Mouse (Mus musculus) MEL (cell line): Measurements from ENCODE around the gene Adamtsl3. TPM values are rescaled to one million over a fixed set of nuclear protein-coding genes. Genes with fewer than 3 reads are reported as not detected.

Experiments used
- DNase-seq: peaks from one replicate; pipeline ENCODE4 v3.0.0; 2011; ENCODE audit warnings: low read depth, low spot score
- H3K27ac ChIP-seq: 2 replicates; pipeline ENCODE4 v1.5.1; 2012; ENCODE audit warnings: low read depth, mild to moderate bottlenecking, control low read depth, low read length, moderate library complexity; ENCODE audit not compliant: control insufficient read depth
- H3K27me3 ChIP-seq, 2 experiments: fragments of 150-350 bp in 1 of 2; sonication (generic) in 1 of 2; 2 replicates each; pipeline ENCODE4 v1.6.1; 2012; ENCODE audit warnings: low read length in 2 of 2, mild to moderate bottlenecking in 2 of 2, improper control_type of control experiment in 1 of 2, moderate library complexity in 1 of 2; ENCODE audit not compliant: insufficient read depth in 2 of 2, control insufficient read depth in 1 of 2
- H3K36me3 ChIP-seq, 2 experiments: 2 replicates each; pipeline ENCODE4 v1.6.1; 2012 to 2014; ENCODE audit warnings: low read length in 2 of 2, improper control_type of control experiment in 1 of 2, inconsistent platforms in 1 of 2, mild to moderate bottlenecking in 1 of 2; ENCODE audit not compliant: insufficient read depth in 2 of 2, control insufficient read depth in 1 of 2
- H3K4me1 ChIP-seq, 2 experiments: fragments of 150-350 bp in 1 of 2; sonication (generic) in 1 of 2; 2 replicates each; pipeline ENCODE4 v1.6.1; 2012; ENCODE audit warnings: low read length in 2 of 2, improper control_type of control experiment in 1 of 2, mild to moderate bottlenecking in 1 of 2; ENCODE audit not compliant: insufficient read depth in 2 of 2, control insufficient read depth in 1 of 2
- H3K4me3 ChIP-seq, 2 experiments: fragments of 150-350 bp in 1 of 2; sonication (generic) in 1 of 2; 2 replicates each; pipeline ENCODE4 v1.5.1; 2012; ENCODE audit warnings: low read depth in 2 of 2, low read length in 2 of 2, mild to moderate bottlenecking in 2 of 2, moderate library complexity in 2 of 2, control low read depth in 1 of 2, improper control_type of control experiment in 1 of 2; ENCODE audit not compliant: control insufficient read depth in 1 of 2, insufficient read depth in 1 of 2
- H3K79me2 ChIP-seq: 2 replicates; pipeline ENCODE4 v1.6.1; 2012; ENCODE audit warnings: mild to moderate bottlenecking, low read length, moderate library complexity; ENCODE audit not compliant: control insufficient read depth, poor library complexity, insufficient read depth
- H3K9ac ChIP-seq: 2 replicates; pipeline ENCODE4 v1.6.1; 2012; ENCODE audit warnings: low read depth, mild to moderate bottlenecking, control low read depth, low read length, moderate library complexity; ENCODE audit not compliant: control insufficient read depth, poor library complexity, severe bottlenecking
- H3K9me3 ChIP-seq: fragments of 150-350 bp; sonication (generic); replicated peaks from 2 replicates; pipeline ENCODE4 v1.6.1; 2012; ENCODE audit warnings: mild to moderate bottlenecking, low read length, improper control_type of control experiment, moderate library complexity; ENCODE audit not compliant: insufficient read depth
- CHD1 ChIP-seq: IDR thresholded peaks from 2 replicates; pipeline ENCODE4 v1.6.1; 2012; ENCODE audit warnings: low read depth, mild to moderate bottlenecking, inconsistent platforms, low read length, improper control_type of control experiment
- CHD2 ChIP-seq: IDR thresholded peaks from 2 replicates; pipeline ENCODE4 v1.6.1; 2011; ENCODE audit warnings: low read length, improper control_type of control experiment
- CTCF ChIP-seq, 3 experiments: IDR thresholded peaks in 2 of 3; conservative IDR thresholded peaks in 1 of 3; 2 replicates each; pipeline ENCODE4 v1.5.1; 2011 to 2012; ENCODE audit warnings: low read length in 3 of 3, low read depth in 2 of 3, mild to moderate bottlenecking in 2 of 3, improper control_type of control experiment in 1 of 3, inconsistent platforms in 1 of 3, mixed read lengths in 1 of 3, moderate library complexity in 1 of 3; ENCODE audit not compliant: control insufficient read depth in 1 of 3, insufficient read depth in 1 of 3, poor library complexity in 1 of 3, severe bottlenecking in 1 of 3
- ELF1 ChIP-seq: IDR thresholded peaks from 2 replicates; pipeline ENCODE4 v1.6.1; 2014; ENCODE audit warnings: low read depth, mild to moderate bottlenecking, inconsistent platforms, low read length, improper control_type of control experiment, moderate library complexity
- MAZ ChIP-seq: IDR thresholded peaks from 2 replicates; pipeline ENCODE4 v1.6.1; 2012; ENCODE audit warnings: low read depth, mild to moderate bottlenecking, inconsistent platforms, low read length, improper control_type of control experiment
- MEF2A ChIP-seq: IDR thresholded peaks from 2 replicates; pipeline ENCODE4 v1.6.1; 2014; ENCODE audit warnings: low read depth, mild to moderate bottlenecking, inconsistent platforms, low read length, improper control_type of control experiment; ENCODE audit not compliant: poor library complexity, insufficient replicate concordance, severe bottlenecking; ENCODE audit errors: extremely low read depth
- NELFE ChIP-seq: IDR thresholded peaks from 2 replicates; pipeline ENCODE4 v1.6.1; 2011; ENCODE audit warnings: low read depth, low read length, improper control_type of control experiment
- NRF1 ChIP-seq: IDR thresholded peaks from 2 replicates; pipeline ENCODE4 v1.6.1; 2014; ENCODE audit warnings: low read depth, mild to moderate bottlenecking, inconsistent platforms, low read length, improper control_type of control experiment, moderate library complexity; ENCODE audit not compliant: poor library complexity, insufficient read depth, severe bottlenecking
- POLR2A ChIP-seq, 2 experiments: IDR thresholded peaks; 2 replicates each; pipeline ENCODE4 v1.6.1; 2011 to 2012; ENCODE audit warnings: low read length in 2 of 2, mild to moderate bottlenecking in 2 of 2, control low read depth in 1 of 2, improper control_type of control experiment in 1 of 2, low read depth in 1 of 2, moderate library complexity in 1 of 2; ENCODE audit not compliant: control insufficient read depth in 1 of 2, insufficient read depth in 1 of 2, poor library complexity in 1 of 2
- POLR2AphosphoS2 ChIP-seq: IDR thresholded peaks from 2 replicates; pipeline ENCODE4 v1.6.1; 2011; ENCODE audit warnings: low read length, improper control_type of control experiment
- POLR2AphosphoS5 ChIP-seq: IDR thresholded peaks from 2 replicates; pipeline ENCODE4 v1.6.1; 2012; ENCODE audit warnings: low read depth, borderline replicate concordance, mild to moderate bottlenecking, inconsistent platforms, low read length, moderate library complexity, mixed read lengths
- RAD21 ChIP-seq: IDR thresholded peaks from 2 replicates; pipeline ENCODE4 v1.6.1; 2011; ENCODE audit warnings: mild to moderate bottlenecking, low read depth, low read length, improper control_type of control experiment
- RCOR1 ChIP-seq: IDR thresholded peaks from 2 replicates; pipeline ENCODE4 v1.6.1; 2012; ENCODE audit warnings: low read depth, mild to moderate bottlenecking, inconsistent platforms, low read length, improper control_type of control experiment
- TBP ChIP-seq: IDR thresholded peaks from 2 replicates; pipeline ENCODE4 v1.8.0; 2011; ENCODE audit warnings: low read depth, low read length, improper control_type of control experiment
- UBTF ChIP-seq: IDR thresholded peaks from 2 replicates; pipeline ENCODE4 v1.6.1; 2012; ENCODE audit warnings: low read depth, mild to moderate bottlenecking, inconsistent platforms, low read length, improper control_type of control experiment, moderate library complexity, borderline replicate concordance; ENCODE audit not compliant: insufficient read depth
- ZKSCAN1 ChIP-seq: IDR thresholded peaks from 2 replicates; pipeline ENCODE4 v1.6.1; 2012; ENCODE audit warnings: low read depth, mild to moderate bottlenecking, inconsistent platforms, low read length, improper control_type of control experiment, moderate library complexity
- ZNF384 ChIP-seq: IDR thresholded peaks from 2 replicates; pipeline ENCODE4 v1.6.1; 2012; ENCODE audit warnings: low read depth, mild to moderate bottlenecking, inconsistent platforms, low read length, improper control_type of control experiment
- polyA plus RNA-seq, 2 experiments: library from polyadenylated mRNA; stranded (reverse) in 1 of 2; unstranded in 1 of 2; fragments of >175 nt in 1 of 2; fragments of >200 nt in 1 of 2; gene quantifications; 2 replicates each; pipeline versions ENCODE4 v1.2.1 to v1.2.4; 2012; ENCODE audit warnings: low replicate concordance in 2 of 2, low read depth in 1 of 2; ENCODE audit not compliant: insufficient read length in 2 of 2, insufficient read depth in 1 of 2, missing spikeins in 1 of 2
- total RNA-seq: library from RNA; depleted of rRNA; stranded (reverse); fragments of 300-350 nt; gene quantifications from 2 replicates; pipeline ENCODE4 v1.2.3, GENCODE M21; 2012

Gene Adamtsl3
- total and polyA plus RNA-seq, 3 experiments = not detected

- DNase-seq = no peak
- no peak overlapping the region for H3K4me3 ChIP-seq
- H3K9ac ChIP-seq = no peak overlapping the region
- H3K4me1 ChIP-seq = no peaks in the 10 kb centered on the region
- no peak overlapping the region for H3K27ac ChIP-seq
- no peaks in the 10 kb centered on the region for H3K27me3 ChIP-seq
- H3K36me3 ChIP-seq = no peaks in the 10 kb centered on the region
- H3K9me3 ChIP-seq = no peaks in the 10 kb centered on the region
- H3K79me2 ChIP-seq = no peaks in the 10 kb centered on the region
- TF ChIP-seq CTCF (IDR thresholded peaks at IDR 0.05 in 2 of 3, conservative IDR thresholded peaks at IDR 0.05 in 1 of 3; ENCODE audit: control insufficient read depth in 1 of 3, insufficient read depth in 1 of 3, low read depth in 2 of 3, low read length in 3 of 3, poor library complexity in 1 of 3, severe bottlenecking in 1 of 3) = peak in 2 of 3 experiments; percentile 2 to 16; a peak in 2 of 6 replicates
- TF ChIP-seq POLR2A (IDR thresholded peaks at IDR 0.05; ENCODE audit: control insufficient read depth in 1 of 2, insufficient read depth in 1 of 2, low read depth in 1 of 2, low read length in 2 of 2, poor library complexity in 1 of 2) = no peak
- no peak for TF ChIP-seq NELFE
- TF ChIP-seq MAZ = no peak
These were observed 3.0 kb downstream of the Adamtsl3 start for GRCm38 (mm10) chr7:82338532-82338931.

GRCm38 (mm10) chr7:82339214-82339613 is 3.7 kb downstream of the Adamtsl3 start:
- Histone ChIP-seq H3K4me3 (no peak overlapping the region), H3K27me3 (no peaks in the 10 kb centered on the region), H3K36me3 (no peaks in the 10 kb centered on the region), H3K9ac (no peak overlapping the region), H3K27ac (no peak overlapping the region), H3K79me2 (no peaks in the 10 kb centered on the region), H3K4me1 (no peaks in the 10 kb centered on the region), H3K9me3 (no peaks in the 10 kb centered on the region)
- no peak for DNase-seq
- no peak for TF ChIP-seq ELF1
- TF ChIP-seq CTCF (IDR thresholded peaks at IDR 0.05 in 2 of 3, conservative IDR thresholded peaks at IDR 0.05 in 1 of 3; ENCODE audit: control insufficient read depth in 1 of 3, insufficient read depth in 1 of 3, low read depth in 2 of 3, low read length in 3 of 3, poor library complexity in 1 of 3, severe bottlenecking in 1 of 3) = peak in 1 of 3 experiments; percentile 23; a peak in 2 of 6 replicates

- Histone ChIP-seq H3K4me1 (no peaks in the 10 kb centered on the region), H3K4me3 (no peak overlapping the region), H3K79me2 (no peaks in the 10 kb centered on the region), H3K36me3 (no peaks in the 10 kb centered on the region)
- TF ChIP-seq ZNF384 (no peak), UBTF (no peak), NRF1 (no peak), RCOR1 (no peak), CHD2 (no peak), ELF1 (no peak), POLR2AphosphoS2 (no peak), CHD1 (no peak), ZKSCAN1 (no peak), RAD21 (no peak), POLR2AphosphoS5 (no peak), NELFE (no peak), MEF2A (no peak), TBP (no peak)
- TF ChIP-seq, all 39 proteins: peak for 0
- no peak for DNase-seq
- Histone ChIP-seq H3K27me3 (no peaks in the 10 kb centered on the region), H3K9ac (no peak overlapping the region), H3K9me3 (no peaks in the 10 kb centered on the region), H3K27ac (no peak overlapping the region)
These were observed 6.0 kb downstream of the Adamtsl3 start for GRCm38 (mm10) chr7:82341476-82341875.
